Mouse (Mus musculus) cerebellum, adult 8-10 months (tissue): ENCODE results near the gene Anks6.

ENCODE experiments used
- DNase-seq: peaks from one replicate; pipeline ENCODE4 v3.0.0; 2022

Gene Anks6

DNA sequence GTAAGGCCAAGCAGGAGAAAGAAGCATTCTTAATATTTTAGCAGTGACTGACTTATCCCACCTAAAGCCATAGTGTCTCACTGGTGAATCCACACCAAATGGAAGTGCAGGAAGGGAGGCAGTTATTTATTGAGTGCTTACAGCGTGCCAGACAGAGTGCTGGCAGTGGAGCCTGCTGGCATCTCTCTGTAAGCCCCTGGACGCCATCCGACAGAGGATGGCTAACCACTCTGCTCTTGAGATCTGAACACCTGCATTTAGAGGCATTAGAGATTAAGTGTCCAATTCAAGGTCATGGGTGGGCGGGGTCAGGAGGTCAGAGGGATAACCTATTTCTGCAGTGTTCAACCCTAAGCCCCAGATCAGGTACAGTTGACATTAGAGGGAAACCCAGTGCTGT lies 68.4 kb downstream of the Anks6 start:
- DNase-seq, result peak; percentile 43

DNA sequence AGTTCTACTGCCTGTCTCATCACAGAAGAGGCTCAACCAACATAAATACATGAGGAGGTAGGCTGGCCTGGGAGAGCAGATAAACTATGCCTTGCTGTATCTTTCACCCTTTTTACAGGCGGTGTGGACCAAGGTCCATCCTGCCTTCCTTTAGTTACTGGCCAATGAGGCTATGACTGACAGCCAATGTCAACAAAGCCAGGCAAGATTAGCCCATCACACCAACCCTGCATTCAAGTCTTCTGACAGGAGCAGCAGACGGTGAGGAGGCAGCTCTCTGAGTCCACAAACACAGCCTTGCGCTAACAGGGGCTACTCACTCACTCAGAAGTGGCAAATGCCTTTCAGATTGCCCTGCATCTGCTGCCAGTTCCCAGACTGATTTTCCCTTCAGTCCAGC lies 69.0 kb downstream of the Anks6 start:
- DNase-seq, result peak; percentile 23

DNA sequence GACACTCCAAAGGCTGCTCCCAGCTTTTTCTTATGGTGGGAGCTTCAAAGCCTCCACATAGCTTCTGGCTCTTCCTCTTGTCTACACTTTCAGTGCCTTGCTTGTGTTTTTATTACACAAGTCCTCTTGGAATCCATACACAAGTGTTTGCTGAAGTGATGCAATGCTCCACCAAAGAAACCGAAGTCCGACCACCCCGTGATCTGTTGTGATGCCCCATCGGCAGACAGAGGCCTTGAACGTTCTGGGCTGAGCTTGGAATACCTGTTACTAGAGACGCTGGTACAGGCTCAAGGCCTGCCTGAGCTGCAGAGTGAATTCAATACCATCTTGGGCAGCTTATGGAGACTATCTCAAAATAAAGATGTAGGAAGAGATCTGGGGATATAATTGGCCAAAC lies 69.4 kb downstream of the Anks6 start:
- DNase-seq, result peak; percentile 23

DNA sequence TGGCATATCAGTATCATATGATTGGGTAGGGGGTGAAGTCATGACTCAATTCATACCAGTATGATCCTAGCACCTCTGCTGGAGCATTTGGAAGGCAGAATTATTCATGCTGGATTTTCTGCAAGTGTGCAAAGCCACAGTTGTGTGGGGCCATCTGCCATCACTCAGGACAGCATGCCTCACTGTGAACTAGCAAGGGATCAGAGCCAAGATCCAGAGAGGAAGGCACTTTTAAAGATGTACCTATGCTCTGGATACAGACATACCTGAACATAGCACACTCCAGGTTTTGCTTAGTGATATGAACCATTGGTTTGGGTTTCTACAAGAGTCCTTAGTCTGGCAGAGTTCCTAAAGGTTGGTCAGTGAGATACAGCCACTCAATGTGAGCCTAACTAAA lies 71.2 kb downstream of the Anks6 start:
- DNase-seq, result peak; percentile 58

DNA sequence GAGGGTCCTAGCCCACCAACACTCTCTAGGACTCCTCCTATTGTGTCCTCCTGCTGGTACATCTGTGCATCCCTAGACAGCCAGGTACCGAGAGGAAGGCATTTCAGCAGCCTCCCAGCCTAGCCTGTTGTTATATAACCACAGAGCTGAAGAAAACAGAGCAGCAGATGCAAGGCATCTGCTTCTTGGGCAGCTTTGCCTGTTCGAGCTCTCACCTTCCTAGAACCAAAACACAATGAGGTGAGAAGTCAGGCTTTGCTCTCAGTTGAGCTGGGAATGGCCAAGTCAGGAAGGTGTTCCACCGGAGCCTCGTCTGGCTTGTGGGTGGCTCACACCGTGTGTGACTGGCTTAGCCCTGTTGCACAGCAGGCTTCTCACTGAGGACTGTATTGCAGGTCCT lies 74.3 kb downstream of the Anks6 start:
- DNase-seq, result peak; percentile 31

DNA sequence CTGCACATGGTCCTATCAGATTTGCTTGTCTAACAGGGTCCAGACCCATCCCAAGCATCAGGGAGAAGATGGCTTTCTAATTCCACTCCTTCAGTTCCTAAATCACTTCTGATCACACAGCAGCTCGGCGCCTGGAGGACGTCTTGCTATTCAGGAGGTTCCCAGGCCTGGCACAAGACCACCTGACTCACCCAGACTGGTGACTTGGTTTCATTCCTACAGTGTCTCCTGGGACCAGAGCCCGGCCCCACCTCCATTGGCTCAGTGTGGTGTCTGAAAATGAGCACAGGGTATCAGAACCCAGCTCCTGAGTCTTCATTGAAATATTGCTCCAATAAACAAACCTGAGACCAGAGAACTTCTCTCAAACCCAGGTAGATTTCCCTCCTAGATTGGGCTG lies 75.1 kb downstream of the Anks6 start:
- peak; percentile 35 for DNase-seq

DNA sequence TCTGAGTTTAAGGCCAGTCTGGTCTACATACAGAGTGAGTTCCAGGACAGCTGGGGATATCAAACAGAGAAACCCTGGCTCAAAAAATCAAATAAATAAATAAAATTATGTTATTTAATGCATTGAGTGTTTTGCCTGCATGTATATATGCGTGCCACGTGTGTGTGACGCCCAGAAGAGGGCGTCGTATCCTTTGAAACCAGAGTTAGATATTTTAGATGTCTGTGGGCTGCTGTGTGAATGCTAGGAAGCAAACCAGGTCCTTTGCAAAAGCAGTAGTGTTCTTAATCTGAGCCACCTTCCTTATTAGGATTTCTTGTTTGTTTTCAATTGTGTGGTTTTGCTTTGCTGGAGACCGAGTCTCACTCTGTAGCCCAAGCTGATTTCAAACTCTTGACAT lies 78.9 kb downstream of the Anks6 start:
- DNase-seq, result no peak

DNA sequence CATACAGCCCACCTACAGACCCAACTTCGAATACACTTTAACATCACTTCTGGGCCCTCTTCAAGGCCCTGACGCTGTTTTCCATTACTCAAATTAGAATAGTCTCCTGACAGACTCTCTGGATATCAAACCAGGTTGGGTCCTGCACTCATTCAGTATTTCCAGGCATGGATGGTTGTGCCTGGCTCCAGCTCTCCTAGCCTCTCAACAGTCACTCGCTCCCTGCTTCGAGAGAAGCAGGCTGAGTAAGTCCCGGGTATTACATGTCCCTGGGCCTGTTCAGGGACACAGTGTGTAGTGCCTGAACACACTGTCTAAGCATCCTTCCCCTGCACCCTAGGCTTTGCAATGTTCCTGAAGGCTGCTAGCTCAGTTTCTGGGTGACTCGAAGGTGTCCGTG lies 80.1 kb downstream of the Anks6 start:
- no peak for DNase-seq

DNA sequence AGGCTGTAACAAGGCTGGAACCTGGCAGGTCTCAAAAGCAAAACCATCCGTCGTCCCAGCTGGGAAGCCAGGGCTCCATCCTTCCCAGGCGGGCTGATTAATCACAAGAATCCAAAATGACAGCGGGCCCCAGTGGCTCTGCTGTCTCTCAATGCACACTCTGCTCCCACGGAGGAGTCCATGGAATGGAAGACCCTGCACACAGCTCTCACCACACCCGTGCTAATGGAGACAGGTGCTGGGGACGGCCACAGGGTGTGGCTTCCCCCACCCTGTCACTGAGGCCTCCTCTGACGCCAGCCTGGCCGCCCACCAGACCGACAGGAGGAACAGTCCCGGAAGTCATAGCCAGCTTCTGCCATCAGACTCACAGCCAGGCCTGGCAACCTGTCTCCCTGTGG lies 80.6 kb downstream of the Anks6 start:
- DNase-seq, result peak; percentile 81

DNA sequence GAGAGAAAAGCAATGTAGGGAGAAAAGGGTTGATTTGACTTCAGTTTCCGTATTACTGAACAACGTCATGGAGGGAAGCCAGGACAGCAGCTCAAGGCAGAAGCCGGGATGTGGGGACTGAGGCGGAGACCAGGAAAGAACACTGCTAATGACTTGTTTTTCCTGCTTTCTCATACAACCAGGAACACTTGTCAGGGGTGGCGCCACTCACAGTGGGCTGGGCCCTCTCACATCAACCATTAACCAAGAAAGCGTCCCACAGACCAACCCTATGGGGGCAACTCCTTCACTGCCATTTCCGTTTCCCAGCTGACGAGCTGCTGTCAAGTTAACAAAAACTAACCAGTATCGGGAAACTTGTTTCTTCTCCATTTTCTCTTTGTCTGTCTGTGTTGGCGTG lies 83.9 kb downstream of the Anks6 start:
- no peak for DNase-seq

DNA sequence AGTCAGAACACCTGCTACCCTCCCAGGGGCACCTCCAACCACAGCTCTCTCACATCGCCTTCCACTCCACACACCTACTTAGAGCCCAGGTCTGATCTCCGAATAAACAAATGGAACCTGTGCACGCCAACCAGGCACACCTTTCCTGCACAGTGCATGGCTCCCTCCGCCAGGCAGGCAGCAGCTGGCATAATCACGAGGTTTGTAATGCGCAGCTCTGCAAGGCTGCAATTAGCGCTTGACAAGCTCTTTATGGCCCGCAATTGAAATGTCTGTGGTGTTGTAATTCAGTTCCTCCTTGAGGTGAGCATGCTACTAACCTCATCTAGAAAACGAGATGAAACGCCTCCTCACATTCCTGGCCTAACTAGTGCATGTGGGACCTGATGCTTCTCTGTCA lies 89.2 kb downstream of the Anks6 start:
- no peak for DNase-seq

DNA sequence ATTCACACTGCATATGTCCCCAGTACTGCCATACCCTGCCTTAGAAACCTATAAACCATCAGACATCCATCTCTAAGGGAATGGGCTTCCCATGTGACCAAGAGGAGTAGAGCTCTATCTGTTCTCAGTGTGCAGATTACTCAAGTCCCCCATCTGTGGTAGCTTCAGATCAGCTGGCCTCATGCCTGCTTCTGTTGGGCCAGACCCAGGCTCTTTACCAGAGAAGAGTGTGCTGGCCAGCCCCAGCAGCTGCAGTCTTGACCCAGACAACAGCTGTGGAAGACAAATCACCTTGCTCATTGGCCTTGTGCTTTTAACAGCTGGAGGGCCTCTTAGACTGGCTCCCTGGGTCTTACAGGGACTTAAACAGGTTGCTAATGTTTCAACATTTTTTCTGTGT lies 90.7 kb downstream of the Anks6 start:
- DNase-seq, result no peak
